Mouse (Mus musculus): ENCODE data around the gene Rsph9. TPM values are rescaled to one million over a fixed set of nuclear protein-coding genes. Genes with fewer than 3 reads are reported as not detected.

The Rsph9 gene
- polyA plus RNA-seq, 1 experiment from 2014 or later, result 15.8 TPM

DNA sequence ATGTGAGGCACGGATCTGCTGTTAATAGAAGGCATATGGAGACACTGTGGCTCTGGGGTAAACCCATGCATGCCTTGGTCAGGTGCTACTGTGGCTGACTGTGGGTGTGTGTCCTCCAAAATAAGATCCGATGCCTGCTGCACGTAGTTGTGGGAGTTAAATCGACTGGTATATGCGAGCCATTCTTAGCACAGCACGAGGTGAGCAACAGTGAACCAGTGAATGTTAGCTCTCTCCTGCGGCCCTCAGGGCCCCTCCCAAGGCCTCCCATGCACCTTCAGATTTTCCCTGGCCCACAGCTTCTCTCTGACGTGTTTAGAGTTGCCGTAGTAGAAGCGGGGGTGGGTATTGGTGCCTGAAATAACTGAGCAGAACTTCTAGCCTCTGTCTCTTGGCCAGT is 24.4 kb downstream of the Rsph9 start:
- peaks cover 42% of the 10 kb centered on the region for H3K36me3 ChIP-seq (ENCODE audit: control insufficient read depth, insufficient read depth, low read length)
- H3K4me2 ChIP-seq (replicated peaks; ENCODE audit: low read depth, low read length), result no peak overlapping the region
- no peaks in the 10 kb centered on the region for H3K27me3 ChIP-seq (ENCODE audit: control insufficient read depth, insufficient read depth, low read length)
- WGBS, result 91% methylated on average over 10 of the region's 10 CpGs
- 0 out of 2 replicates have a peak, but pooled peaks cover 3% of the 10 kb centered on the region for H3K4me1 ChIP-seq (ENCODE audit: control insufficient read depth, insufficient read depth, low read length)
- no peak for ATAC-seq (ENCODE audit: insufficient number of reproducible peaks, insufficient read depth, low FRiP score, low read depth)
- no peak overlapping the region for H3K27ac ChIP-seq (ENCODE audit: low read length)
- H3K9ac ChIP-seq (replicated peaks; ENCODE audit: low read depth, low read length), result no peak overlapping the region
- no peaks in the 10 kb centered on the region for H3K9me3 ChIP-seq (ENCODE audit: control insufficient read depth, low read depth, low read length)
- no peak overlapping the region for H3K4me3 ChIP-seq (ENCODE audit: low read depth, low read length)

GRCm38 (mm10) chr17:46118423-46118850 is 25.6 kb downstream of the Rsph9 start:
- peaks cover 31% of the 10 kb centered on the region for H3K36me3 ChIP-seq (ENCODE audit: control insufficient read depth, insufficient read depth, low read length)
- H3K9ac ChIP-seq (replicated peaks; ENCODE audit: low read depth, low read length), result no peak overlapping the region
- H3K9me3 ChIP-seq (ENCODE audit: control insufficient read depth, low read depth, low read length), result no peaks in the 10 kb centered on the region
- H3K4me1 ChIP-seq (ENCODE audit: control insufficient read depth, insufficient read depth, low read length), result 0 out of 2 replicates have a peak, but pooled peaks cover 3% of the 10 kb centered on the region
- WGBS, result 56% methylated on average over 4 of the region's 4 CpGs
- ATAC-seq (ENCODE audit: insufficient number of reproducible peaks, insufficient read depth, low FRiP score, low read depth), result no peak
- H3K4me3 ChIP-seq (ENCODE audit: low read depth, low read length), result no peak overlapping the region
- no peak overlapping the region for H3K27ac ChIP-seq (ENCODE audit: low read length)
- no peaks in the 10 kb centered on the region for H3K27me3 ChIP-seq (ENCODE audit: control insufficient read depth, insufficient read depth, low read length)
- H3K4me2 ChIP-seq (replicated peaks; ENCODE audit: low read depth, low read length), result no peak overlapping the region

DNA sequence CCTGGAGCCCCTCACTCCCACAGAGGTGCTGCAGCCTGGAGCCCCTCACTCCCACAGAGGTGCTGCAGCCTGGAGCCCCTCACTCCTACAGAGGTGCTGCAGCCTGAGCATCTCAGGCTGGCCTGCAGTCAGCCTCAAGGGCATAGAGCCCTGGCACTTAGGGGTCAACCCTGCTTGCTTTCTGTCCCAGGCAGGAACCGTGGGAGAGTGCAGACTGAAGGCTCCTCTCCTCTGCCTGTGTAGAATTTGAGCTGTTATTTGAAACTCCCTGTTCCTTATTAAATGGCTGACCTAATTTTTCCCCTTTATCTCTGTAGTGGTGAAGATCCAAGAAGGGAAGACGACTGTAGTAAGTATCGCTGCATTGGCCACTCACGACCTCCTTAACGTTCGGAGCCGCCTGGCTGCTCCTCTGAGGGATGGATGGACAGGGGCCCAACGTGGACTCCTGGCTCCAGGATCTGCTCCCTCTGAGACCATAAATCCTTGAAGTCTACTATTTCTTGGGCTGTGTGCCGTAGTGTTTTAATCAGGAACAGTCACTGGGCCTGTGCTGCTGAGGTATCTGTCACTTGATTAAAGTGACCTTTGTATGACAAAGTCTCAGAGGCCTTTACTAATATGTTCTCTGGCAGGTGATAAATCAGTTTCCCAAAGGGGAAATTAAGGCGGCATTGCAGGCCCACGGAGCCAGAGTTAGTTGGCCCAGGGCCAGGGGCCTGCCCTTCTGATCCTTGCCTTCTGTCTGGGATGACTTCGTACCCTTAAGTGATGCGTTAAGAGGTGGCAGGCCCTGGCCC is 26.2 kb downstream of the Rsph9 start:
- H3K4me1 ChIP-seq (ENCODE audit: control insufficient read depth, insufficient read depth, low read length), result 0 out of 2 replicates have a peak, but pooled peaks cover 3% of the 10 kb centered on the region
- 72% methylated on average over 13 of the region's 13 CpGs for whole genome bisulfite sequencing
- no peak overlapping the region for H3K4me2 ChIP-seq (replicated peaks; ENCODE audit: low read depth, low read length)
- peaks cover 24% of the 10 kb centered on the region for H3K36me3 ChIP-seq (ENCODE audit: control insufficient read depth, insufficient read depth, low read length)
- H3K9ac ChIP-seq (replicated peaks; ENCODE audit: low read depth, low read length), result no peak overlapping the region
- no peak for ATAC-seq (ENCODE audit: insufficient number of reproducible peaks, insufficient read depth, low FRiP score, low read depth)
- no peak overlapping the region for H3K27ac ChIP-seq (ENCODE audit: low read length)
- no peak overlapping the region for H3K4me3 ChIP-seq (ENCODE audit: low read depth, low read length)
- H3K9me3 ChIP-seq (ENCODE audit: control insufficient read depth, low read depth, low read length), result no peaks in the 10 kb centered on the region
- no peaks in the 10 kb centered on the region for H3K27me3 ChIP-seq (ENCODE audit: control insufficient read depth, insufficient read depth, low read length)

- H3K4me1 ChIP-seq (ENCODE audit: control insufficient read depth, insufficient read depth, low read length), result peaks cover 3% of the 10 kb centered on the region; the same call in 1 of the 2 replicates
- H3K27me3 ChIP-seq (ENCODE audit: control insufficient read depth, insufficient read depth, low read length), result no peaks in the 10 kb centered on the region
- H3K9me3 ChIP-seq (ENCODE audit: control insufficient read depth, low read depth, low read length), result no peaks in the 10 kb centered on the region
- peaks cover 19% of the 10 kb centered on the region; the same call in 1 of the 2 replicates for H3K36me3 ChIP-seq (ENCODE audit: control insufficient read depth, insufficient read depth, low read length)
- H3K27ac ChIP-seq (ENCODE audit: low read length), result no peak overlapping the region
- WGBS, result 91% methylated on average over 3 of the region's 3 CpGs
- H3K4me2 ChIP-seq (replicated peaks; ENCODE audit: low read depth, low read length), result no peak overlapping the region
- H3K9ac ChIP-seq (replicated peaks; ENCODE audit: low read depth, low read length), result no peak overlapping the region
- no peak overlapping the region for H3K4me3 ChIP-seq (ENCODE audit: low read depth, low read length)
- ATAC-seq (ENCODE audit: insufficient number of reproducible peaks, insufficient read depth, low FRiP score, low read depth), result no peak
These were observed 27.1 kb downstream of the Rsph9 start for GRCm38 (mm10) chr17:46116881-46117280.

DNA sequence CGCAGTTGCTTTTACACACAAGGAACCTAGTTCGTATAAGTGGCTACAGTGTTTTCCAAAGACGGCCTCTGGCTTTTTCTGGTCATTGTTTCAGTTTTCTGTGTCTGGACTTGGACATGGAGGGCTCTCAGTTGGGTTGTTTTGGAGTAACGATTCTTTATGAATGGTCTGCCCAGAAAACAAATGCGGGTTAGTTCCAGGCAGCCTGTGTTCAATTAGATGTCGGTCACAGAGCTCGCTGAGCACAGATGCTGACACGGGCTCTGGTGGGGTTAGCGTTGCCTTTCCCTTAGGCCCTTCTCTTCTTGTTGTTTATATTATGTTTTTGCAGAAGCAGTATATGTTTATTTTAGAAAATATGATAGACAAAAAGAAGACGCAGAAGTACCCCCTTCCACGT is 27.9 kb downstream of the Rsph9 start:
- Histone ChIP-seq H3K4me1 (ENCODE audit: control insufficient read depth, insufficient read depth, low read length) (peaks cover 6% of the 10 kb centered on the region; the same call in 1 of the 2 replicates), H3K27ac (ENCODE audit: low read length) (no peak overlapping the region)
- 68% methylated on average over 11 of the region's 11 CpGs for WGBS

DNA sequence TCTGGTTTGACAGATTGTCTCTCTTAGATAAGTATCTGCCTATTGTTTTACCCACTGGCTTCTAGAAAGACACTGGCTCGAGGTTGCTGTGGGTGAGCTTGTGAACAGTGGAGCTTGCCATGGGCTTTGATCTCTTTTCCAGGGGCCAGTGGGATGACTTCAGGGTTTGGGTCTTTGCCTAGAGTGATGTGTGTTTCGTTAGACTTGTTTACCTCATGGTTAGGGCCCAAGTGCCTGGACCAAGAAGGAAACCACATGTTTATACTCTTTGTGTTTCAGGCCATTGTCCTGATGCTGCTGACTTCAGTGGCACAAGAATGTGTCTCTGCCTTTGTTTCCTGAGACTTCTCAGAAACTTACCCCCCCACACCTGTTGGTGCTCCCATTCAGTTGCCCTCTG is 28.5 kb downstream of the Rsph9 start:
- Histone ChIP-seq H3K9ac (replicated peaks; ENCODE audit: low read depth, low read length) (no peak overlapping the region), H3K36me3 (ENCODE audit: control insufficient read depth, insufficient read depth, low read length) (peaks cover 19% of the 10 kb centered on the region; the same call in 1 of the 2 replicates), H3K27me3 (ENCODE audit: control insufficient read depth, insufficient read depth, low read length) (no peaks in the 10 kb centered on the region), H3K27ac (ENCODE audit: low read length) (no peak overlapping the region), H3K9me3 (ENCODE audit: control insufficient read depth, low read depth, low read length) (no peaks in the 10 kb centered on the region), H3K4me2 (replicated peaks; ENCODE audit: low read depth, low read length) (no peak overlapping the region), H3K4me3 (ENCODE audit: low read depth, low read length) (no peak overlapping the region), H3K4me1 (ENCODE audit: control insufficient read depth, insufficient read depth, low read length) (peaks cover 6% of the 10 kb centered on the region; the same call in 1 of the 2 replicates)
- WGBS, result 22% methylated on average over 2 of the region's 2 CpGs
- no peak for ATAC-seq (ENCODE audit: insufficient number of reproducible peaks, insufficient read depth, low FRiP score, low read depth)

More for the DNA sequence above, 27.9 kb downstream of the Rsph9 start:
- Histone ChIP-seq H3K9ac (replicated peaks; ENCODE audit: low read depth, low read length) (no peak overlapping the region), H3K4me2 (replicated peaks; ENCODE audit: low read depth, low read length) (no peak overlapping the region), H3K4me3 (ENCODE audit: low read depth, low read length) (no peak overlapping the region), H3K27me3 (ENCODE audit: control insufficient read depth, insufficient read depth, low read length) (no peaks in the 10 kb centered on the region), H3K36me3 (ENCODE audit: control insufficient read depth, insufficient read depth, low read length) (peaks cover 19% of the 10 kb centered on the region; the same call in 1 of the 2 replicates), H3K9me3 (ENCODE audit: control insufficient read depth, low read depth, low read length) (no peaks in the 10 kb centered on the region)
- ATAC-seq (ENCODE audit: insufficient number of reproducible peaks, insufficient read depth, low FRiP score, low read depth), result no peak

DNA sequence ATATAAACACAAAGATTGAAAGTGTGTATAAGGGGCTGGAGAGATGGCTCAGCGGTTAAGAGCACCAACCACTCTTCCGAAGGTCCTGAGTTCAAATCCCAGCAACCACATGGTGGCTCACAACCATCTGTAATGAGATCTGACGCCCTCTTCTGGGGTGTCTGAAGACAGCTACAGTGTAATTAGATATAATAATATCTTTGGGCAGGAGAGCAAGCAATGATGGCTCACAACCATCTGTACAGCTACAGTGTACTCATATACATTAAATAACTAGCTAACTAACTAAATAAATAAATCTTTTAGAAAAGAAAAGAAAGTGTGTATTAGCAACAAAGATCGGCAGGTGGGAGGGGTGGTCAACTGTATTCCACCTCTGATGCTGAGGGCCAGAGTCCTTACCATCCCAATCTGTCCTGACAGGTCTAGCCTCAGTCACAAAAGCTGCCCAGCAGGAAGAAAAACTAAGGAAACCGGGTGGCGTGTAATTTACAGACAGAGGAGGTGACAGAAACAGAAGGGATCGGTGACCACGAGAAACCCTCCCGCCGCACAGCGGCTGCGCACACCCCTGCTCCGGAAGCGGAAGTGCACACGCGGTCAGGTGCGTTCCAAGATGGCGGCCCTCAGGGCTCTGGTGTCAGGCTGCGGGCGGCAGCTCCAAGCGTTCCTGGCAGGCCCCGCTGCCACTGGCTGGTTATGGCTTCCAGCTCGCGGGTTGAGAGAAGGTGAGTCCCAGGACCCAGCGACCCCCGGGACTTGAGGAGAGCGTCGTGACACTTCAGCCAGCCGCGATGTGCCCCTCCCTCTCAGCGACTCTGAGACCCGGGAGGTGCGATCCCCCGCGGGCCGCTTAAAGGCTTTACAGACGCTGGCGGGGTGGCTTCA is 33.4 kb downstream of the Rsph9 start, which contains the start of gene Mrps18a:
TSS of gene Mrps18a (plus strand) at position 585 of the 888 bp plus-strand sequence.
- peak within 1 kb of the TSS; percentile 78 for H3K4me2 ChIP-seq (replicated peaks; ENCODE audit: low read depth, low read length)
- 5% methylated on average over 38 of the region's 38 CpGs for WGBS
- ATAC-seq (ENCODE audit: insufficient number of reproducible peaks, insufficient read depth, low FRiP score, low read depth), result peak; percentile 86
- no peaks in the 10 kb centered on the region for H3K36me3 ChIP-seq (ENCODE audit: control insufficient read depth, insufficient read depth, low read length)
- H3K4me1 ChIP-seq (ENCODE audit: control insufficient read depth, insufficient read depth, low read length), result peaks cover 8% of the 10 kb centered on the region; the same call in 1 of the 2 replicates
- H3K9me3 ChIP-seq (ENCODE audit: control insufficient read depth, low read depth, low read length), result no peaks in the 10 kb centered on the region
- H3K27ac ChIP-seq (ENCODE audit: low read length), result peak within 1 kb of the TSS; percentile 6; the same call in 1 of the 2 replicates
- H3K4me3 ChIP-seq (ENCODE audit: low read depth, low read length), result peak within 1 kb of the TSS; percentile 71
- peak within 1 kb of the TSS; percentile 58 for H3K9ac ChIP-seq (replicated peaks; ENCODE audit: low read depth, low read length)
- H3K27me3 ChIP-seq (ENCODE audit: control insufficient read depth, insufficient read depth, low read length), result no peaks in the 10 kb centered on the region

- Histone ChIP-seq H3K4me3 (ENCODE audit: low read depth, low read length) (no peak overlapping the region), H3K4me2 (replicated peaks; ENCODE audit: low read depth, low read length) (no peak overlapping the region), H3K27me3 (ENCODE audit: control insufficient read depth, insufficient read depth, low read length) (no peaks in the 10 kb centered on the region), H3K9ac (replicated peaks; ENCODE audit: low read depth, low read length) (no peak overlapping the region), H3K27ac (ENCODE audit: low read length) (no peak overlapping the region), H3K9me3 (ENCODE audit: control insufficient read depth, low read depth, low read length) (no peaks in the 10 kb centered on the region), H3K4me1 (ENCODE audit: control insufficient read depth, insufficient read depth, low read length) (peaks cover 11% of the 10 kb centered on the region), H3K36me3 (ENCODE audit: control insufficient read depth, insufficient read depth, low read length) (no peaks in the 10 kb centered on the region)
- 81% methylated on average over 4 of the region's 4 CpGs for WGBS
- no peak for ATAC-seq (ENCODE audit: insufficient number of reproducible peaks, insufficient read depth, low FRiP score, low read depth)
These were observed 35.7 kb downstream of the Rsph9 start for GRCm38 (mm10) chr17:46108286-46108685.
